Mouse (Mus musculus): ENCODE measurements around the gene Hus1.

DNA sequence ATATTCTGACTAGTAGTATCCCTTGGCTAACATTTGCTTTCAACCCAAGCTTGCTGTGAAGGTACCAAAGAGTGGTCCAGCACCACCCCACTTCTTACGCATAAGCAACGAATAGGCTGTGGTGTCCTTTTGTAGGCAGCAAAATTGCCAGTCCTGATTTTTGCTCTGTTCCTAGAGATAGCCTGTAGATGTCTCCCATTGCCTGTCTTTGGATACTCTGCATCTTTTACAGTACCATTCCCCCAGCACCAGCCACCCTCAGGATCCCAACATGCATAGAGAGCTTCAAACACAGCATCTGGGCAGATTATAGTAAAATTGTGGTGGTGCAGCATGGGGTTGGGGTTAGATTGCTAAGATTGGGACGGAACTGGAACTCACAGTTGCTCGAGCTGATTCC is 22.9 kb downstream of the Hus1 start:
- TF ChIP-seq CTCF (IDR thresholded peaks at IDR 0.05) (no peak), EP300 (IDR thresholded peaks at IDR 0.05) (no peak)
